Mouse (Mus musculus) hindbrain, embryonic 13.5 days (tissue): ENCODE measurements around the gene Spock2. TPM values are rescaled to one million over a fixed set of nuclear protein-coding genes. Genes with fewer than 3 reads are reported as not detected.

Experiments
- microRNA-seq: library from miRNA; unstranded; fragments of <30 nt; microRNA quantifications from one replicate; pipeline ENCODE4, GENCODE M21; 2016
- polyA plus RNA-seq: library from polyadenylated mRNA; unstranded; fragments of >200 nt; fragmentation: Nextera tagmentation; extraction: Ambion mirVana; gene quantifications from 2 replicates; pipeline ENCODE4 v1.2.1, GENCODE M21; 2015

Spock2 gene
- polyA plus RNA-seq, 1 experiment from 2014 or later, result 67.9 TPM

Small RNAs within 50 kb of the gene (microRNA-seq; reads per million reads assigned to microRNA genes)
- gene Mir6906, result 0.70 reads per million

Other genes starting within 250 kb of the Spock2 start
- 18.4 and 19.2 TPM in 2 replicates for gene Dnajb12, start 226.7 kb upstream of the Spock2 start, polyA plus RNA-seq
- gene Ddit4, start 154.4 kb upstream of the Spock2 start, polyA plus RNA-seq, result 64.8 and 69.6 TPM in 2 replicates
- gene Ascc1, start 103.4 kb upstream of the Spock2 start, polyA plus RNA-seq, result 47.1 and 47.5 TPM in 2 replicates
- gene Anapc16, start 103.1 kb upstream of the Spock2 start, polyA plus RNA-seq, result 127 and 134 TPM in 2 replicates
- gene Chst3, start 113.0 kb downstream of the Spock2 start, polyA plus RNA-seq, result 1.8 and 2.0 TPM in 2 replicates
- gene Psap, start 171.4 kb downstream of the Spock2 start, polyA plus RNA-seq, result 152 and 153 TPM in 2 replicates
- 2.2 and 2.3 TPM in 2 replicates for gene Vsir, start 240.6 kb downstream of the Spock2 start, polyA plus RNA-seq